Mouse (Mus musculus) bone marrow, adult 2 months (tissue): Measurements from ENCODE around the gene Eps15l1. TPM values are rescaled to one million over a fixed set of nuclear protein-coding genes. Genes with fewer than 3 reads are reported as not detected.

Source experiments
- H3K27ac ChIP-seq: fragments of 200-500 bp; 2 replicates; pipeline ENCODE4 v1.5.1; 2012; ENCODE audit warnings: low read depth, mild to moderate bottlenecking, control low read depth, inconsistent platforms, low read length; ENCODE audit not compliant: control insufficient read depth, poor library complexity, insufficient read depth
- H3K4me1 ChIP-seq: fragments of 200-500 bp; 2 replicates; pipeline ENCODE4 v1.6.1; 2011; ENCODE audit warnings: low read length; ENCODE audit not compliant: control insufficient read depth, insufficient read depth
- H3K4me3 ChIP-seq: fragments of 200-500 bp; replicated peaks from 2 replicates; pipeline ENCODE3; 2011; ENCODE audit warnings: mild to moderate bottlenecking, low read depth, low read length, control low read depth; ENCODE audit not compliant: control insufficient read depth
- CTCF ChIP-seq: fragments of 200-500 bp; IDR thresholded peaks from 2 replicates; pipeline ENCODE4 v1.5.1; 2011; ENCODE audit warnings: low read length, control low read depth; ENCODE audit not compliant: control insufficient read depth, insufficient read depth
- POLR2A ChIP-seq: fragments of 200-500 bp; IDR thresholded peaks from 2 replicates; pipeline ENCODE4 v1.6.1; 2011; ENCODE audit warnings: low read depth, mild to moderate bottlenecking, control low read depth, low read length, borderline replicate concordance; ENCODE audit not compliant: control insufficient read depth
- WGBS: fragments of 180-500 bp; shearing (Covaris S2); methylation state at CpG from one replicate; pipeline ENCODE4 v1.1.7; 2018; 5-methylcytosine and 5-hydroxymethylcytosine counted together
- polyA plus RNA-seq: library from polyadenylated mRNA; stranded (reverse); fragments of >200 nt; gene quantifications from 2 replicates; pipeline ENCODE4 v1.2.4, GENCODE M21; 2011; ENCODE audit warnings: low replicate concordance; ENCODE audit not compliant: missing spikeins, insufficient read depth, insufficient read length

Eps15l1 gene
- polyA plus RNA-seq, 1 experiment = 46.4 TPM

DNA sequence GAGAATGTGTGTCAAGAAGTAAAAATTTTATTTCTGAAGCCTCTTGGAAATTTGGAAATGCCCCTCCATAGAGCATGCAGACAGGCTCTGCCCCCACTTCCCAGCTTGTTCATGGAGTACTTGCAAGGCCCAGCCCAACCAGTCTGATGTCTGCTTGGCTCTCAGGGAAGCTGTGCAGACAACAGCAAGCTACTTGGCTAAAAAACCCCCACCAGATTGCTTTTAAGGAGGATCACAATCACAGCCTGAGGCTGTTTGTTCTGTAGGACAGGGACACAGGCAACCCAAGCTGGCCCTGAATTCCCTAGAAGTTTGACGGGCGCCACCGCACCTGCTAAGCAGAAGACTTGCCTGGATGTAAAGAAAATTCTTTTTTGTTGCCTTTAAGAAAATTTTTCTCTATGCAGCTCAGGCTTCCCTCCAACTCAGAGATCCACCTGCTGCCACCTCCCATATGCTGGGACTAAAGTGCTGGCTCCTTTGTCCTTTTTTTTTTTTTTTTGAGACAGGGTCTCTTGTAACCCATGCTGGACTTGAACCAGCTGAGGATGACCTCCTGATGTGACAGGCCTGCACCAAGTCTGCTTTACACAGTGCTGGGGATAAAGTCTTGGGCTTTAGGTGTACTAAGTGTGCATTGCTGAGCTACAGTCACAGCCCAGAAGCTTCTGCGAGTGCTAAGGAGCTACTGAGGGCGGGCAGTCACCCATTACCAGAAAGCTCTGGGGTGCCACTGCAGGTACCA lies 78.5 kb downstream of the Eps15l1 start:
- WGBS = 89% methylated on average over 5 of the region's 5 CpGs
- no peak overlapping the region for H3K4me3 ChIP-seq
- 0 out of 2 replicates have a peak overlapping the region, but pooled peaks have one; percentile 19 for H3K27ac ChIP-seq
- TF ChIP-seq POLR2A (no peak), CTCF (no peak)
- H3K4me1 ChIP-seq = peaks cover 1% of the 10 kb centered on the region; the same call in 1 of the 2 replicates

DNA sequence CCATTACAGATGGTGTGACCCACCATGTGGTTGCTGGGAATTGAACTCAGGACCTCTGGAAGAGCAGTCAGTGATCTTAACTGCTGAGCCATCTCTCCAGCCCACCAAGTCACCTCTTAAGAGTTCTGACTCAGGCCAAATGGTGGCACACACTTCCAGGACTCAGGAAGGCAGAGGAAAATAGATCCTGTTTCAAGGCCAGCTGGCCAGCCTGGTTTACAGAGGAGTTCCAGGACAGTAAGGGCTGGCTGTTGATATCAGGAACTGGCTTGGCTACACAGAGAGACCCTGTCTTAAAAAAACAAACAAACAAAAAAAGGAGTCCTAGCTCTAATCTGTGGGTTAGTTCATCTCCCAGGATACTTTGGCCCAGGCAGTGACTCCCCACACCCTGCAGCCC lies 84.2 kb downstream of the Eps15l1 start:
- Histone ChIP-seq H3K27ac (no peak overlapping the region), H3K4me1 (no peaks in the 10 kb centered on the region), H3K4me3 (no peak overlapping the region)
- TF ChIP-seq POLR2A = no peak

DNA sequence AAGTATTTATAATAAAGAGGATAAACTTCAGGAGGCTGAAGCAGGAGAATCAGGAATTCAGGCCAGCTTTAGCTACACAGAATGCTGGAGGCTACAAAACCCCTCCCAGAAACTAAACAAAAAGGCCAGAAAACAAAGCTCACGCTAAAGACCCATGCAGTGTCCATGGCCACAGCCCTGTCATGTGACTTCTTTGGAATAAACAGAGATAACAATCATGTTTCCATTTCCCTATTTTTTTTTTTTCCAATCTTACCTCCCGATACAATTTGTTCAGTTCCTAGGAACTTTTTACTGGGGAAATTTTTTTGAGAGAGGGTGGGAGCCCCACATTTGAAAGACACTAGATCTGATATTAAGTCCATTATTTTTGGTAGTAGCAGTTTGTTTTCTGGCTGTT lies 85.0 kb downstream of the Eps15l1 start:
- H3K4me1 ChIP-seq = no peaks in the 10 kb centered on the region
- no peak for TF ChIP-seq POLR2A
- no peak overlapping the region for H3K4me3 ChIP-seq
- 89% methylated on average over 2 of the region's 2 CpGs for WGBS
- H3K27ac ChIP-seq = no peak overlapping the region

DNA sequence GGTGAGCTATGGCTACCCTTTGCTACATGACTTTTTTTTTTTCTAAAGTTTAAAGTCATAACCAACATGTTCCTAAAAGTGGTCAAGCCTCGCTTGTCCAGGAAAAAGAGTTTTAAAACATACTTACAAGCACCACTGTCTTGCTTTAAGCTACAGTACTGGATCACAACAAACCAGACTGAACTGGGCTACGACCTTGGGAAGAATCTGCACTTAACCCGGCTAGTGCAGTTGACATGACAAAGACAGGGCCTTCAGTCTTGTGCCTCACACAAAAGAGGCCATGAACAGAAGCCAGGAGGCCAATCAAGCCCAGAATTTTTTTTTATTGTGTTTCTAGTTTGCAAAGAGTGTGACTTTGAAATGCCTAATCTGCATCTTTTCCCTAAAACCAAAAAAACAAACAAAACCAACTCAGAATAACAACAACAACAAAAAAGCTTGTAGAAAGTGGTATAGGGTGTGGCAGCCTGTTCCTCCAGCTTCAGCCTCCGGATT lies 87.1 kb downstream of the Eps15l1 start:
- 82% methylated on average over 4 of the region's 4 CpGs for WGBS
- TF ChIP-seq CTCF (no peak), POLR2A (no peak)
- no peaks in the 10 kb centered on the region for H3K4me1 ChIP-seq
- no peak overlapping the region for H3K27ac ChIP-seq
- H3K4me3 ChIP-seq = no peak overlapping the region

DNA sequence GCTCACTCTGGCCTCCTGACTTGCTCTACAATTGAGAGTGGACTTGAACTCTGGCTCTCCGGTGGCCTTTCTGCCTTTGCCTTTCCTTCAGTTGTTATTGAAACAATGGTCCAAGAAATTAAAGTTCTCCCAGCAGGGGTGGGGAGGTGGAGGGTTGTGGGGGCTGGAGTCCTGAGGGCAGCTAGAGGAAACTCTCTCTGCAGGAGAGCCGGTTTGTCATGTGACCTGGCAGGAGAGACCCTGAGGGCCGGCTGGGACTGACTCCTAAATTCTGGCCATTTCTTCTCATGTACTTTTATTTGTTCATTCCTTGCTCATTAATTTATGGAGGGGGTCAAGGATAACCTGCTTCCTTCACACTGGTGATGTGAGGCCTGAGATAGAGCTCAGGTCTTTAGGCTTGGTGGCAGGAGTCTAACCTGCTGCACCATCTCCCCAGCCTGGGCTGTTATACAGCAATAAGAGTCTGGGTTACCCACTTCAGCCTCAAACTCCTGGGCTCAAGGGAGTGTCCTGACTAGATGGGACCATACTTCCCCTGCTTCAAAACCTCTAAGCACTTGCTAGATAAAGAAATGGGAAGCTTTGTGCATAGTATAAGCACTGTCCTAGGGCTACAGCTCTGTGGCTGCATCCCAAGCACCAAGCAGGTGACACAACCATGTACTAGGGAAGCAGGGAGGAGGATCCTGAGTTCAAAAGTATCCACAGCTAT lies 87.7 kb downstream of the Eps15l1 start:
- TF ChIP-seq CTCF (no peak), POLR2A (no peak)
- Histone ChIP-seq H3K4me1 (no peaks in the 10 kb centered on the region), H3K27ac (no peak overlapping the region), H3K4me3 (no peak overlapping the region)
- 57% methylated on average over 3 of the region's 3 CpGs for WGBS

DNA sequence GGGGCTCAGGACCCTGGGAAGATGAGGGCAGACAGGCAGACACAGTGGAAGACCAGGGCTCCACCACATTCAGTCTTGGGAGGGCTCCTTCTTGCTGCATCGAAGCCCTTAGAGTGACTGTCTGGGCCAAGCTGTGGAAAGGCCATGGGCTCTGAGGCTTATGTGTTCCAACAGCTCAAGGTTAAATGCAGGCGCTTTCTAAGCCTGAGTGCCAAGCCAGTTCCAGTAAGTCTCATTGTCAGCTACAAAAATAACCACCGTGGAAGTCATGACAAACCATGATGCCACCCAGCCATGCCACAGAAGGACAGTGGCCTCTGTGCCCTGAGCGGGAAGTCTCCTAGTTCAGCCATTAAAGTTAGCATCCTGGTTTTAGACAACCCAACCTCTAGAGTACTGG lies 89.6 kb downstream of the Eps15l1 start:
- Histone ChIP-seq H3K4me3 (no peak overlapping the region), H3K4me1 (no peaks in the 10 kb centered on the region), H3K27ac (no peak overlapping the region)
- TF ChIP-seq POLR2A = no peak
- TF ChIP-seq CTCF = no peak
- 75% methylated on average over 4 of the region's 4 CpGs for WGBS

DNA sequence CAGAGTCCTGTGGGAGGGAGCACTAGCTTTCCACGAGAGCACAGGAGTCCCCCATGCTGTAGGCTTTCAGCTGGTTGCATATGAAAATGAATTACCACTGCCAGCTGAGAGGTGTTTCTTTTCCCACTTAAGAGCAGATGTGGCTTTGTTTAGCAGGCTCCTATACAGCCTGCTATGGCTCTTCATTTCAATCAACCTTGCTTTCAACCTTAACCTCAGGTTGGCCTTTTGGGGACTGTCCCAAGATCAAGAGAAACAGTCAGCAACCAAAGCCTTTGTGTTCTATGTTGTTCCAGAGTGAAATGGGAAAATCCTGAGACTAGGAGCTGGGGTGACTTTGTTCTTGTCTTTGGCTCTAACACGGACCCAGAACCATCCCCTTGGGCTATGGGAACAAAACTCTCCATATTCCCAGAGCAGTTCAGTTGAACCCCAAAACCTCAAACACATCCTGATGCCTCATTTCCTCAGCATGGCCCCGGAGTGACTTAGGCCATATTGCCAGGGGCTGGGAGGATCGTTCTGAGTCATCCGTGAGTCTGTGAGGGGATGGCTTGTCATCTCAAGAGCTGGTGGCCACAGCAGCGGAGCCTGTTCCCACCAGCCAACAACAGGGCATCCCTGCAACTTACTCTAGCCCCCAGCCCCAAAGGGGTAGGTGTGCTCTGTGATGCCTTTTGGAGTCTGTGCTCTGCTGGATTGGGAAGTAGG lies 90.3 kb downstream of the Eps15l1 start:
- no peak overlapping the region for H3K4me3 ChIP-seq
- no peak overlapping the region for H3K27ac ChIP-seq
- TF ChIP-seq POLR2A (no peak), CTCF (no peak)
- WGBS = 43% methylated on average over 6 of the region's 6 CpGs
- H3K4me1 ChIP-seq = no peaks in the 10 kb centered on the region

DNA sequence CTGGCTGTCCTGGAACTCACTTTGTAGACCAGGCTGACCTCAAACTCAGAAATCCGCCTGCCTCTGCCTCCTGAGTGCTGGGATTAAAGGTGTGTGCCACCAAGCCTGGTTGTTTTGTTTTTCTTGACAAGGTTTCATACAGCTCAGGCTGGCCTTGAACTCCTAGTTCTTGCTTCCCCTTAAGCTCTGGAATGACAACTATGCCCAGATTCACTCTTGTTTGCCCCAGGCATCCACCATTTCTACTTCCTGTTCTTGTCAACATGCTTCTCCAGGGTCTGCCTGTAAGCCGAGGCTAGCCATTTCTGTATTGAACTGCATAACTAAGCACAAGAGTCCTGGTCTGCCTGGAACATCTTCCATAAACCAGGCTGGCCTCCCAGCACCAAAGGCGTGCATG lies 92.1 kb downstream of the Eps15l1 start:
- H3K4me3 ChIP-seq = no peak overlapping the region
- H3K4me1 ChIP-seq = no peaks in the 10 kb centered on the region; the same call in 1 of the 2 replicates
- H3K27ac ChIP-seq = no peak overlapping the region
- WGBS = 73% methylated on average over 3 of the region's 3 CpGs
- no peak for TF ChIP-seq CTCF
- TF ChIP-seq POLR2A = no peak

DNA sequence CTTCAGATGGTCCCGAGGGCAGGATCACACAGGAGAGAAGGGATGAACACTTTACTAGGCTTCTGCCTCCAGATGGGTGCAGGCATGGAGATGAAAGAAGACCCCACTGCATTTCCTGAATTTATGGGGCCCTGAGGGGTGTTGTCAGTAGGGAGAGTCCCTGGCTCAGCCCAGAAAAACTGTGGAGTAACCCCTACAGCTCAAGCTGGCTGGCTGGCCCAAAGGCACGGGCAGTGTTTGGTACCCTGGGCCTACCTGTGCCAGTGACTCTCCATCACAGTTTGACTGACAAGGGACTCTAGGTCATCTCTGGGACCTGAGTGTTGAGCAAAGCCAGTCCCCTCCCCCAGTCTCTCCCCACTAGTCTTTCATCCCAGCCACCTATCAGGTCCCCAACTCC lies 96.6 kb downstream of the Eps15l1 start:
- TF ChIP-seq CTCF (no peak), POLR2A (no peak)
- Histone ChIP-seq H3K27ac (no peak overlapping the region; the same call in 1 of the 2 replicates), H3K4me3 (no peak overlapping the region), H3K4me1 (no peaks in the 10 kb centered on the region; the same call in 1 of the 2 replicates)
- WGBS = 87% methylated on average over 2 of the region's 2 CpGs
